Mouse (Mus musculus) skeletal muscle tissue, adult 2 months (tissue): ENCODE measurements at regions not wholly inside any gene's neighbourhood (a gene's known extent, or its start where the extent isn't known, plus 50 kb on each side); places are given as distances from the start of the nearest gene placed in this dataset.

Source experiments
- DNase-seq: peaks from one replicate; pipeline ENCODE4 v3.0.0-alpha.2; 2012; ENCODE audit warnings: low read depth, low spot score

GRCm38 (mm10) chr9:116366713-116367112 is 191.6 kb upstream of the Tgfbr2 start:
- no peak for DNase-seq

- peak; percentile 57 for DNase-seq
Measured at GRCm38 (mm10) chr9:116366193-116366592, 191.0 kb upstream of the Tgfbr2 start.

DNA sequence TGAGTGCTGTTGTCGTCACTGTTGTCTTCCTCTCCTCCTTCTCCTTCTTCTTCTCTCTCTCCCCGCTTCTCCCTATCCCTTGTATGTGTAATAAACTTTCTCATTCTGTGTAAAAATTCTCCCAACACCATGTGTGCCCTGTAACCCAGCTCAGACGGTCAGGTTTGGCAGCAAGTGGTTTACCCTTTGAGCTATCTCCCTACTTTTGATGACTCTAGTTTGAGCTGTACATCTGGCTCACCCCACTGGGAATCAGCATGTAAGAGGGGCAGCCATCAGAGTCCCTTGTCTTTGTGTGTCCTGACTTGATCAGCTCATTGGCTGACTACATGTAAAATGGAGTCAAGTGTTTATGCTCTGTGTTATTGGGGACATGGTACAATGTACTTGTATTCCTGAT is 190.5 kb upstream of the Tgfbr2 start:
- no peak for DNase-seq

- no peak for DNase-seq
Measured at GRCm38 (mm10) chr9:116365016-116365685, 190.0 kb upstream of the Tgfbr2 start.

DNA sequence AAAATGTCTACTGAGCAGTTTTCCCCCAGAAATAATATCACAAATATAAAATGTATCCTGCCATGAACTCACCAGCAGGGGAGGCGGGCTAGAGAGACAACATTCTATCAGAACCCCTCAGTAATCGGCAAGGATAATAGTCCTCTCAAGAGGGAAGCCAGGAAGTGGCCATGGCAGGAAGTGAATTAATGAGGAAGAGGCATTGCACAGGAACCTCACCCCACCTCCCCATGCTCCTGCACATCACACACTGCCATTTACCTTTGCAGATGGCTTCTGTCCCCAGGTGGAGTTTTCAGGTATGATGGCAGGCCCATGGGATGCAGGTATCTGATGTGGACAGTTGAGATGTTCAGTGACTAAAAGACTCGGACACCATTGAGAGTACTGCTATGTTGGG is 185.9 kb upstream of the Tgfbr2 start:
- no peak for DNase-seq

- no peak for DNase-seq
Measured at GRCm38 (mm10) chr9:116354056-116354732, 179.0 kb upstream of the Tgfbr2 start.

DNA sequence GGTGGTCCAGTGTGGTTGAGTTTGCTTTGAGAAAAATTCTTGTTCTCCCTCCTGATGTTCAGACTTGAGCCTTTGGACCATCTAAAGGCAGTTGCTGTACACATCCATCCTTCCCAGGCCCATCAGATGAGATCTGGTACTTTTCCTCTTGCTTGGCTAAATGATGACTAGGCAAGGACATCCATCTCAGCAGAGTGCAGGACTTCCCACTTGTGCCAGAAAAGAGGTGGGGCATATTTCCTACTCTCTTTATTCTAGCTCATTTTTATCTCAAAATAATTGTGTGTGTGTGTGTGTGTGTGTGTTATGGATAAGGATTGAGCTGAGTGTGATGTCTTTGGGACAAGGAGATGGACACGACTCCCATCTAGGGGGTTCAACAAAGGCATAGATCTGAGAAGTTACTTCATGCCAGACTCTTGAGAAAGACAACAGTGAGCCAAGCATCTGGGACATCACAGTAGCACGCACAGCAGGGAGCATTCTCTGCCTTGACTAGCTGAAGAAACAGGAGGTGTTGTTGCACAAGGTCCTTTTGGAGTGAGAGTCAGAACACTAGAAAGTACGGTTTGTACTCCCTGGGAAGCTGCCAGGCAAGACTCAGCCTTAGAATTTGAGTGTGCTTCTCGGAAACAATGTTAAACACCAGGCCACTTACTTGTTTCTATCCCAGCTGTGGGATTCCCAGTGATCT is 177.8 kb upstream of the Tgfbr2 start:
- peak; percentile 78 for DNase-seq

DNA sequence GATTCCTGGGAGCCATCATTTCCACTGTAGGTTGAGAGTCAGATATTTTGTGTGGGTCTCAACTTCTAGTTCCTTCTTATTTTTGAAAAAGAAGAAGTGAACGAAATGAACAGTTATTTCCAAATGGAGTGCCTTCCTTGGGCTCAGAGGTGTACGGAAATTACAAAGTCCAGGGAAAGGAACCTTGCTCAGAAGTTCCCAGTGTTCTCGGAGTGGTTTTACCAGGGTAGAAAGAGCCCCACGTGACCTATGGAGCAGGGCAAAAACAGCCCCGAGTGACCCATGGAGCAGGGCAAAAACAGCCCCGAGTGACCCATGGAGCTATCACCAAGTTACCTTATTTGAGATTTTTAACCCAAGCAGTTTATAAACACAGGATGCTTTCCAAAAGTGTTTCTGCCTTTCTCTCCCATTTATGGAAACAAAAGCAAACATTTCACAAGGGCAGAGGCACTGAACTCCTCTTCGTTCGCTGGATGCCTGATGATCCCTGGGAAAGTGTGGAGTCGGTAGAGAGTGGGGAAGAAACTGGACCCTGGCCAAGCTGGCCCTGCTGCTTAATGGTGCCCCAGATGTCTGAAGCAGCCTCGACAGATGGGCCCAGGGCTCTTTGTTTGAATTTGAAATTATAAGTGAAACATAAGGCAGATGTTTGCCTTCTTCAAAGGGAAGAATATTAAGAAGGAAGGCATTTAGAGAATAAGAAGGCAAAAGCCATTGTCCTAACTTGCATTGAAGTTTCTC is 175.8 kb upstream of the Tgfbr2 start:
- no peak for DNase-seq

- no peak for DNase-seq
Measured at GRCm38 (mm10) chr9:116347021-116347420, 171.9 kb upstream of the Tgfbr2 start.

DNA sequence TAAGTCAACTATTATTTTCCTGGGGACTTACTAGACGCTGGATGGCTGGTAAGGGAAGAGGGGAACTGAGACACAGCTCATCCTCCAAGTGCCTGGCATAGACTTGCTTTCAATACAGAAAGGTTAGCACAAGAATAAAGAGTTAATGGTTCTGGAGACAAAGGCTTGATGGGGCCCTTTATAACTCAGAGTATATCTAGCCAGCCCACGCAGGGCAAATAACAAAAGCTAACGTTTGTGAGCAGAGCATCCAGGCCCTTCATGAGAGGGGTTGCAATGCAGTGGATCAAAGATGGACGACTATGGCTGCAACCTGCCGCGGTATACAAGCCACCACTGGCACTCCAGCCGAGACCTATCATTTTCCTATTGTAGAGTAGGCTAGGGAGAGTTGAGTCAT is 171.3 kb upstream of the Tgfbr2 start:
- no peak for DNase-seq

GRCm38 (mm10) chr9:116343086-116343481 is 167.9 kb upstream of the Tgfbr2 start:
- no peak for DNase-seq

- DNase-seq = no peak
Measured at GRCm38 (mm10) chr9:116342446-116343085, 167.4 kb upstream of the Tgfbr2 start.

- DNase-seq = no peak
Measured at GRCm38 (mm10) chr9:116342009-116342408, 166.8 kb upstream of the Tgfbr2 start.

- DNase-seq = no peak
Measured at GRCm38 (mm10) chr9:116340952-116341351, 165.8 kb upstream of the Tgfbr2 start.

- DNase-seq = no peak
Measured at GRCm38 (mm10) chr9:116338729-116339100, 163.6 kb upstream of the Tgfbr2 start.

DNA sequence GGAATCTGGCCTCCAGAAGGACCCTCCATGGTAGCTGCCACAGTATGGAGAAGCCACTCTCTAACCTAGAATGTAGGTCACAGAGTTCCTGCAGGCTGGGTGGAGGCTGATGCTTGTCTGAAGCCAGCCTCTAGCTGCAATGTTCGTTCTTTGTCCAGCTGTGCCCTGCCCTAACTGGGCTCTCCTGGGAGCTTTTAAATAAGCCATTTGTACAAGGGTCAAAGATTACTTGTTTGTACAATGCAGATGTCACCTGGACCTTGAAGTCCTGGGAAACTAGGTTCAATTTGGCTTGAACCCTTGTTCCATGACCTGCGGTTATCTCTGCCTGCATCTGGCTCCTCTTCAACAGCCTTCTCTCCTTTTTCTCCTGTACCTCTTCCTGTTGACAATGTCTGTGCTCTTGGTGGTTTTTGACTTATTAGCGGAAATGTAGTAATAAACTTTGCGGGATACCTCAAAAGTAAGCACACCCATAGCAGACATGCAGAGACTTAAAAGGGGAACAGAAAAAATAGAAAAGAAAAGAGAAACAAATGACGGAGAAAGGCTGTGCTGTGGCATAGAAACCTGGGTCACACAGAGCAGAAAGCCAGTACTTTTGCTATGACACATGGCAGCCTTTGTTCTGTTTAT is 163.1 kb upstream of the Tgfbr2 start:
- DNase-seq = peak; percentile 41

GRCm38 (mm10) chr9:116337446-116338010 is 162.4 kb upstream of the Tgfbr2 start:
- DNase-seq = no peak

DNA sequence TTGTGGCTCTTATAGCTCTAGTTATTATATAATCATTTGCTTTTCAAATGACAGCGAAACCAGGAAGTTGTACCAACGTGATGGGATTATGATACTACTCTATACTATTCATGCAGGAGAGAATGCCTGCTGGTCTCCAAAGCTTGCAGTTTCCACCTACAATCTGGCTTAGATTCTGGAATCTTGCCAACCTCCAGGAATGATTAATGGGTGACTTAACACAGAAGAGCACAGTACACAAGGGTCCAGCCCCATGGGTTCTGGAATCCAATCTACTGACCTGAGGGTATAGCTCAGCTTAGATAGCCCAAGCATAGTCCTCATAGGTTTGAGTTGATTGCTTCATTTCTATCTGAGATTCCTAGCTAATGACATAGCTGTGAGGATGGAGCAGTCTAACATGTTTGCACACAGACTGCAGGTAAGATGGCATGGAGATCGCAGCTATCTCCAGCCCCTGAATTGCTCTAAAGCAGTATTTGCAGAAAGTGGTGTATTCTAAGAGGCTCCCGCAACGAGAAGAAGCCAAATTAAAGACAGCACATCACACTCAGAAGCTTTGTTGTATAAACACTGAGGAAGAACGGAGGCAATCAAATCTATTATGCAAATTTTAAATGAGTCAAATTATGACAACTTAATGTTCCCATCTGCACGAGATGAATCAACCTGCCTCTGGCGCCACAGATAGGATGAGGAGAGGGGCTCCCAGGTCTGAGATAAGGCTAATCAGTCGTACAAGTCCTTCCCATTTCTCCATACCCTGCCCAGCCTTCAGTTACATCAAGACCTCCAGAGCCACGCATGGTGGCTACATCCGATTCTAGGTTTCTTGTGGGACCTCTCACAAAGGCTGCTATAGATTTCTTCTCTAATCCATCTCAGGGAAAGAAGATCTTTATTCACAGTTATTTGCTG is 160.7 kb upstream of the Tgfbr2 start:
- no peak for DNase-seq

DNA sequence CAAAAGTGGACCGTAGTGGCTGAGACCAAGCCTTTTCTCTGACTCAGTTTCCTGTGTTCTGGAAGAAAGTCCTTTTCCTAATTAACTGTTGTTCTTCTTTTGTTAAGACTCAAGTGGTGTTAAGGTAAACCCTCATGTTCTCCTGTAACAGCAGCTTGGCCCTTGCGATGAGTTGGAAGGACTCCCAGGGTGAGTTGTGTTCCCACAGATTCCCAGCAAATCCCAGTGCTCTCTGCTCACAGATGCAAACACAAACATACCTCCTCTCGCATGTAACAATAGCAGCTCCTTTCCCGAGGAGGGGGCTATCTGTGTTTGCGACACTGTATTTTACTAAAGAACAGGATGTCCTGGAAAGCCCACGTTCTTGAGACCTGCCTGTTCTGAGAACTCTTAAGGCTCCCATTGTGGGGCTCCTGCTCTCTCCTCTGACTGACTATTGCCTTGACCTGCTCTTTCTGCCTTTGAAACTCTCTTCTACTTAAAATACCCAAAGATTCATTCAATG is 158.8 kb upstream of the Tgfbr2 start:
- no peak for DNase-seq
